Mouse (Mus musculus): Measurements from ENCODE around the gene Chrna10. TPM values are rescaled to one million over a fixed set of nuclear protein-coding genes. Genes with fewer than 3 reads are reported as not detected.
A peak's percentile ranks its signal among the peaks of the same experiment; 100 is the strongest.

Chrna10 gene
- polyA plus RNA-seq (2015; fragmentation: Nextera tagmentation; extraction: Ambion mirVana) = 0.06 and 0.11 TPM in 2 replicates

DNA sequence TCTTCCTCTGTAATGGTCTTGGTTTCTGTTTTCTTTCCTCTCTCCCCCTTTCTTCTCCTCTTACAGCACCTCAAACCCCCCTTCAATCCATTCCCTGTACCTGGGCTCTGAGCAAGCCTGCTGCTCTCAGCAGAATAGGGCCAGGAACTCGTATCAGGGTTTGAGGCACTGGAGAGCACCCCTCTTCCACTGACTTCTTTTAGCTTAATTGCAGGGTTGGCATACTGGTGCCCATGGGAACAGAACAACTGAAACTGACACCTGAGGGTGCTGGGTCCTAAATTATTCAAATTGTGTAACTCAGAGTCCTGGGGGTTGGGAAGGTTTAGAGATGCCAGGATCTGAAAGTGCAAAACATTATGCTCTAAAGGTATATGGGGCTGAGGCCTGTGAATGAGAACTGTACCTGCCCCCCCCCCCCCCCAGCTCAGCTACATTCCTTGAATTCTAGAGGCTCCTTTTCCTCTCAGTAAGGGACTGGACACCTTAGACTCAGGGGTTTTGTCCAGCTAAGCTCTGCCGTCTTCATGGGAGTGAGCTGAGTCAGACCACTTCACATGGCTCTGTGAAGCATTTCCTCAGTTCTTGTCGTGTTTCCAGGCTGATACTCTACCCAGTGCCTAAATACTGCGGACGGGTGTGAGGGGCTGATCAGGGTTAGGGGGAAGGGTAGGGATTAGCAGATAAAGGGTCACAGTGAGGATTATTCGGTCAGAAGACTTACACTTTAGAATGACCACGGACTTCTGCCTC, at the start of gene Chrna10:
TSS of gene Chrna10 (minus strand) at position 250 of the 753 bp plus-strand sequence.
- H3K27me3 ChIP-seq (replicated peaks) = peaks cover 5% of the 10 kb centered on the region; the same call in 1 of the 2 replicates
- no peaks in the 10 kb centered on the region for H3K4me1 ChIP-seq
- no peak within 1 kb of the TSS for H3K4me3 ChIP-seq
- ATAC-seq (ENCODE audit: extremely low read depth, insufficient number of reproducible peaks, low FRiP score, low TSS enrichment) = no peak
- H3K9ac ChIP-seq = 0 out of 2 replicates have a peak within 1 kb of the TSS, but pooled peaks have one; percentile 12
- H3K36me3 ChIP-seq = peaks cover 38% of the 10 kb centered on the region
- 37% methylated on average over 7 of the region's 7 CpGs for WGBS
- H3K9me3 ChIP-seq = no peaks in the 10 kb centered on the region
- H3K27ac ChIP-seq (replicated peaks) = no peak within 1 kb of the TSS
- no peak within 1 kb of the TSS for H3K4me2 ChIP-seq

DNA sequence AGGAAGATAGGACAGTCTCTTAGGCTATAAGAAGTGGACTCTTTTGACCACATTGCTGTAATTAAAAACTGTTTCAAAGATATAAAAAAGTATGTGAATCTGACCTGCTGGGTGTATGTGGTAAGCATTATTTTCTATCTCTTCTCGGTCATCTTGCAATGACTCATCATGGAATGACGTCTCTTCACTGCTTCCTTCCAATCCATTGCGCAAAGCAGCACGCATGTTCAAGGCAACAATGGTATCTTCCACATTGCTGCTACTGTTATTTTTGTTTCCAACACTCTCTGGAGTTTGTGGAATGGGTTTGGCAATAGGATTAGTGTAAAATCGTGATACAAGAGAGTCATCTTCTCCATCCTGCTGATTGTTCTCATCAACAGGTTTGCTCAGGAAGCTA, 37.1 kb upstream of the Chrna10 start:
- no peak for ATAC-seq (ENCODE audit: extremely low read depth, insufficient number of reproducible peaks, low FRiP score, low TSS enrichment)
- Histone ChIP-seq H3K9ac (no peak overlapping the region), H3K9me3 (no peaks in the 10 kb centered on the region), H3K27me3 (replicated peaks) (no peaks in the 10 kb centered on the region), H3K36me3 (peaks cover 94% of the 10 kb centered on the region), H3K27ac (replicated peaks) (no peak overlapping the region), H3K4me2 (no peak overlapping the region), H3K4me1 (no peaks in the 10 kb centered on the region), H3K4me3 (no peak overlapping the region)
- WGBS = 89% methylated on average over 5 of the region's 5 CpGs

DNA sequence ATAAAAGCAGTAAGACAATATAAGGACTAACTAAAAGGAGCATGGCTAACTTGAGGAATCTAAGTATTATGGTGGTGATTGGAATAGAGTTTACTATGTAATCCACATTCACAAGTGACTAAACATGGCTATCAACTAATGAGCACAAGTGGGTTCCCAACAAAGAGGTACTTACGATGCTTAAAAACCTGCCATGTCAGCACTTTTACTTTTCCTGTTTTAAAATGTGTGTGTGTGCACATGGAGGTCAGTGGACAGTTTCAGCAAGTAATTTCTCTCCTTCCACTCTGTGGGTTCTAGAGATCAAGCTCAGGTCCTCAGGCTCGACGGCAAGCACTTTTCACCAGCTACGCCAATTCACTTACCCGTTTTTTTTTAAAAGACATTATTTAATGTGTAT, 21.3 kb upstream of the Chrna10 start:
- Histone ChIP-seq H3K4me3 (no peak overlapping the region), H3K27me3 (replicated peaks) (no peaks in the 10 kb centered on the region), H3K9me3 (no peaks in the 10 kb centered on the region), H3K27ac (replicated peaks) (no peak overlapping the region), H3K4me1 (no peaks in the 10 kb centered on the region), H3K9ac (no peak overlapping the region), H3K4me2 (no peak overlapping the region), H3K36me3 (peaks cover 94% of the 10 kb centered on the region)
- ATAC-seq (ENCODE audit: extremely low read depth, insufficient number of reproducible peaks, low FRiP score, low TSS enrichment) = no peak
- 97% methylated on average over 5 of the region's 5 CpGs for WGBS

DNA sequence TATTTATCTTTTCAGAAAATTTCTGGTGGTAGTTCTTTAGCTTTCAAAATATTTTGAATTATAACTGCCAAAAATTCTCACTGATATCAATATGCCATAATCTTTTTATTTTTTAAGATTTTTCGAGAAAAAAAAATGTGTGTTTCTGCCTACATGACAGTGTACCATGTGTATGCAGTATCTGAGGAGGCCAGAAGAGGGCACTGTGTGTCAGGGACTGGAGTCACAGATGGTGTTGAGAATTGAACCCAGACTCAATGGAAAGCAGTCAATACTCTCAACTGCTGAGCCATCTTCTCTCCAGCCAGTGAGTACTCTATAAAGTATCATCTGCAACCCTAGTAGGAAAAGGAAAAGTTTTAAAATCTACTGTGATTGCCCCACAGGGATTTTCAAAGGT, 20.8 kb upstream of the Chrna10 start:
- Histone ChIP-seq H3K4me3 (no peak overlapping the region), H3K27me3 (replicated peaks) (no peaks in the 10 kb centered on the region), H3K9me3 (no peaks in the 10 kb centered on the region), H3K4me2 (no peak overlapping the region), H3K4me1 (no peaks in the 10 kb centered on the region), H3K27ac (replicated peaks) (no peak overlapping the region), H3K36me3 (peaks cover 95% of the 10 kb centered on the region), H3K9ac (no peak overlapping the region)
- no peak for ATAC-seq (ENCODE audit: extremely low read depth, insufficient number of reproducible peaks, low FRiP score, low TSS enrichment)
- 77% methylated on average over 1 of the region's 1 CpGs for WGBS

DNA sequence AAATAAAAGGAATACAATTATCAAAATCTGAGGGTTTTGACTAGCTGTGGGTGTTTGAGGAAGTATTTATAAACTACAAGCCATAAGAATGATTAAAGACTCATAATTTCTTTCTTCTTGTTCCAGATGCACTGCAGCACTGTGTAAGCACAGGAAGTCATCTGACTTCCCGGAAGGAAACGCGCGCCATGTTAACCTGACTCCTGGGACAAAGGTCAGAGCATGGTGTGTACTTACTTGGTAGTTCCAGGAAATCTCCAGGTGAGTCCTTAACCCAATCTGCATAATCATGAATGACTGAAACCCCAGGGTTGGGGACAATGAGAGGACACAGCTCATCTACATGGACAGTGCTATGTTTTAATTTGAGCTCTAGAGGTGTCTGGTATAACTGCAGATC, 15.8 kb upstream of the Chrna10 start:
- H3K9ac ChIP-seq = no peak overlapping the region
- no peak overlapping the region for H3K4me2 ChIP-seq
- no peak overlapping the region for H3K27ac ChIP-seq (replicated peaks)
- H3K27me3 ChIP-seq (replicated peaks) = no peaks in the 10 kb centered on the region
- H3K4me1 ChIP-seq = no peaks in the 10 kb centered on the region
- ATAC-seq (ENCODE audit: extremely low read depth, insufficient number of reproducible peaks, low FRiP score, low TSS enrichment) = no peak
- H3K4me3 ChIP-seq = no peak overlapping the region
- no peaks in the 10 kb centered on the region for H3K9me3 ChIP-seq
- H3K36me3 ChIP-seq = peaks cover 90% of the 10 kb centered on the region
- 93% methylated on average over 4 of the region's 4 CpGs for WGBS

DNA sequence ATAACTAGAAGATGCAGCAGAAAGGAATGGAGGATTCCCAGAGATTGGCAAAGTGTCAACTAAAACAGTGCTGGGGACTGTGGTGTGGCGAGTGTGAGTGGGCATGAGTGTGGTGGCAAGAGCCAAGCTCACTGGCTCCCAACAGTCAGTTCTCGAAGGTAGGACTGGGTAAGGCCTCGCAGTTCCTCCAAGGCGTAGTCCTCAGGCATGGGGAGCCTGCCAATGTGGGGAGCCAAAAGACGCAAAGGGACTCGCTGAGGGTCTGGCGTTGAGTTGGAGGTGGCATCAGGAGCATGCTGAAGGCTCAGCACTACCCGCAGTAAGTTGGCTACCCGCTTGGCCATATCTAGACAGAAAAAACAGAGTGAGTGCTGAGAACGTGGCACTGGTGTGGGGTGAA, 3.7 kb upstream of the Chrna10 start:
- H3K4me2 ChIP-seq = no peak overlapping the region
- H3K27ac ChIP-seq (replicated peaks) = no peak overlapping the region
- no peak overlapping the region for H3K9ac ChIP-seq
- ATAC-seq (ENCODE audit: extremely low read depth, insufficient number of reproducible peaks, low FRiP score, low TSS enrichment) = no peak
- WGBS = 93% methylated on average over 10 of the region's 10 CpGs
- no peaks in the 10 kb centered on the region for H3K9me3 ChIP-seq
- peaks cover 74% of the 10 kb centered on the region for H3K36me3 ChIP-seq
- H3K4me1 ChIP-seq = no peaks in the 10 kb centered on the region
- H3K4me3 ChIP-seq = no peak overlapping the region
- no peaks in the 10 kb centered on the region for H3K27me3 ChIP-seq (replicated peaks)

DNA sequence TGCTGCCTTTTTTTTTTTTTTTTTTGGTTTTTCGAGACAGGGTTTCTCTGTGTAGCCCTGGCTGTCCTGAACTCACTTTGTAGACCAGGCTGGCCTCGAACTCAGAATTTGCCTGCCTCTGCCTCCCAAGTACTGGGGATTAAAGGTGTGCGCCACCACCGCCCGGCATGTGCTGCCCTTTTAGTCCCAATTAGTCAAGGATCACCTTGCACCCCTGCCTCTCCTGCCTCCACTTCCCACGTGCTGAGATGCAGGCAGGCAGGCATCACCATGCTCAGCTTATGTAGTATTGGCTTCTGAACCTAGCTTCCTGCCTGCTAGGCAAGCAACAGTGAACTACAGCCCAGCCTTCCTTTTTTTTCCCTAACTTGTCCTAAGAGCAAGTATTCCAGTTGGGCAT, 754 bp upstream of the Chrna10 start:
- Histone ChIP-seq H3K27me3 (replicated peaks) (peaks cover 5% of the 10 kb centered on the region; the same call in 1 of the 2 replicates), H3K27ac (replicated peaks) (no peak overlapping the region)

DNA sequence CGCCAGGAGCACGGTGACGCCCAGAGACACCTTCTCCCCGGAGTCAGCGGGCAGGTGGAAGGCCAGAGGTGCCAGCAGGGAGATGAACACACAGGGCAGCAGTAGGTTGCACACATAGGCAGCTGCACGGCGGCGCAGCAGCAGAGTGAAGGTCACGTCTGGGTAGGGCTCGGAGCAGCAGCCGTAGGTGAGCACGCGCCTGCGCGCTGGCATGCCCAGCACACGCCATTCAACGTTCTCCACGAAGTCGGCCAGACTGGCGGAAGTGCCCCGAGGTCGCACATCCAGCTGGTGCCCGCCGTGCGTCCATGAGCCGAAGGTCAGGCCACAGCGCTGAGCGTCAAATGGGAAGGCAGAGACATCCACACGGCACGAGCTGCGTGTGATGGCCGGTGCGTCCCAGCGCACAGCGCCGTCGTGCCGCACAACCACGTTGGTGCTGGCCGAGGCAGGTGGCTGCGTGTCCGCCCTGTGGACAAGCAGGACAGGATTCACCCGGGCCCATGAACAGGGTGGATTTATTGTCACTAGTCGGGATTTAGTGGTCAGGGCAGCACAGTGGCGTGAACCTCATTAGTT, 3.4 kb downstream of the Chrna10 start:
- peaks cover 5% of the 10 kb centered on the region; the same call in 1 of the 2 replicates for H3K27me3 ChIP-seq (replicated peaks)
- H3K4me3 ChIP-seq = no peak overlapping the region
- H3K36me3 ChIP-seq = peaks cover 3% of the 10 kb centered on the region
- WGBS = 64% methylated on average over 45 of the region's 45 CpGs
- ATAC-seq (ENCODE audit: extremely low read depth, insufficient number of reproducible peaks, low FRiP score, low TSS enrichment) = no peak
- H3K27ac ChIP-seq (replicated peaks) = no peak overlapping the region
- H3K4me2 ChIP-seq = no peak overlapping the region
- H3K4me1 ChIP-seq = no peaks in the 10 kb centered on the region
- no peak overlapping the region for H3K9ac ChIP-seq
- no peaks in the 10 kb centered on the region for H3K9me3 ChIP-seq

More for the DNA sequence above, 754 bp upstream of the Chrna10 start:
- no peak for ATAC-seq (ENCODE audit: extremely low read depth, insufficient number of reproducible peaks, low FRiP score, low TSS enrichment)
- Histone ChIP-seq H3K36me3 (peaks cover 44% of the 10 kb centered on the region), H3K9me3 (no peaks in the 10 kb centered on the region), H3K4me2 (no peak overlapping the region), H3K4me3 (no peak overlapping the region), H3K4me1 (no peaks in the 10 kb centered on the region), H3K9ac (no peak overlapping the region)
- WGBS = 68% methylated on average over 6 of the region's 6 CpGs

DNA sequence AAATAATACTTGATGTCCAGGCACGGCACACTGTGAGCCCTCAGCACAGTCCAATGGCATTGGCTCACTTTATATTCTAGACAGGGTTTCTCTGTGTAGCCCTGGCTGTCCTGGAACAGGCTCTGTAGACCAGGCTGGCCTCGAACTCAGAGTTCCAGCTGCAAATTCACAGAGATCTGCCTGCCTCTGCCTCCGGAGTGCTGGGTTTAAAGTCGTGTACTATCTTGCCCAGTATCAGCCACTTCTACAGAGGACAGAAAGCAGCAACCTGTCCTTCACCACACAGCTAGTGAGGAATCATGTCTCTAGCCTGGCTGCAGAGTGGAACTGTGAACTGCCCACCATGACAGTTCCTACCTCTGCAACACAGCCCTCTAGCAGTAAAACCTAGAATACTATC, 6.9 kb downstream of the Chrna10 start:
- Histone ChIP-seq H3K27ac (replicated peaks) (no peak overlapping the region), H3K4me2 (no peak overlapping the region), H3K4me1 (peaks cover 11% of the 10 kb centered on the region), H3K36me3 (no peaks in the 10 kb centered on the region), H3K9me3 (no peaks in the 10 kb centered on the region), H3K27me3 (replicated peaks) (peaks cover 5% of the 10 kb centered on the region; the same call in 1 of the 2 replicates), H3K9ac (no peak overlapping the region), H3K4me3 (no peak overlapping the region)
- WGBS = 76% methylated on average over 4 of the region's 4 CpGs
- ATAC-seq (ENCODE audit: extremely low read depth, insufficient number of reproducible peaks, low FRiP score, low TSS enrichment) = no peak

DNA sequence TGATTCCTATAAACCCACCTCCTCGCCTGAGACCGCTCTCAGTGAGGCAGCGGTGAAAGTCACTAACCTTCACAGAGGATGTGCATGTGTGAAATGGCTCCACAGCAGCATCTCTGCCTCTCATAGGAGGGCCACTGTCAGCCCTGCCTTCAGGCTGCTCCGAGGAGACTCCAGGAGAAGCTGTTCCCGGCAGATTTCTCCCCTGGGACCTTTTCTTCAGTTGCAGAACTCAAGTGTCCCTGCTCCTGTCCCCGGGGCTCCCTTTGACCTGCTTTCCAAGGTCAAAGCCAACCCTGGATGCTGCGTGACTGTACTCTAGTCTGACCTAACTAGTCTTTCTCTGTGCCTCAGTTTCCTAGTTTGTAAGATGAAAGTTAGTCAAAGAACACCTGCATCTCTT, 7.5 kb downstream of the Chrna10 start, which contains the start of gene Art5:
TSS of gene Art5 (minus strand) at position 319 of the 400 bp plus-strand sequence.
- Histone ChIP-seq H3K9me3 (no peaks in the 10 kb centered on the region), H3K36me3 (no peaks in the 10 kb centered on the region), H3K27ac (replicated peaks) (no peak within 1 kb of the TSS), H3K4me1 (peaks cover 11% of the 10 kb centered on the region), H3K4me3 (no peak within 1 kb of the TSS), H3K9ac (no peak within 1 kb of the TSS), H3K27me3 (replicated peaks) (peaks cover 5% of the 10 kb centered on the region; the same call in 1 of the 2 replicates), H3K4me2 (no peak within 1 kb of the TSS)
- no peak for ATAC-seq (ENCODE audit: extremely low read depth, insufficient number of reproducible peaks, low FRiP score, low TSS enrichment)
- 69% methylated on average over 7 of the region's 7 CpGs for WGBS

DNA sequence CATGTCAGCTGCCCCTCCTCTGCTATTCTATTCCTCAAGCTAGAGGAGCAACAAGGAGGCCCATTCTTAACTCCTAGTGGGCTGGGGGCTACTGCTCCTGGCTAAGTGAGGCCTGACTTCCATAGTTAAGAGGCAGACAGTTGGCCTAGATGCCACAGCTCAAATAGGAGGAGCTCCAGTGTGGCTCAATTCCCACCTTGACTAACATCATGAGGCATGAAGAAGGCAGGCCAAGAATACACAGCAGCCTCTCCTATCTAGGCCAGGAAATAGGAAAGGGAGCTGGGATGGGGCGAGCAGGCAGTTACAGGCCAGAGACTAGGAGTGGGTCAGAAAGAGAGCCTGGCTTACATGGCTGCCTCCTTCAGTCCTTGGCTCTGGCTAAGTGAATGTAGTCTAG, 8.4 kb downstream of the Chrna10 start:
- H3K9ac ChIP-seq = no peak overlapping the region
- H3K27me3 ChIP-seq (replicated peaks) = peaks cover 5% of the 10 kb centered on the region; the same call in 1 of the 2 replicates
- peaks cover 15% of the 10 kb centered on the region for H3K4me1 ChIP-seq
- no peak overlapping the region for H3K27ac ChIP-seq (replicated peaks)
- no peaks in the 10 kb centered on the region for H3K36me3 ChIP-seq
- no peak overlapping the region for H3K4me2 ChIP-seq
- 65% methylated on average over 1 of the region's 1 CpGs for WGBS
- no peak for ATAC-seq (ENCODE audit: extremely low read depth, insufficient number of reproducible peaks, low FRiP score, low TSS enrichment)
- no peaks in the 10 kb centered on the region for H3K9me3 ChIP-seq
- no peak overlapping the region for H3K4me3 ChIP-seq
